Mouse (Mus musculus) myocyte (in vitro differentiated cells): Measurements from ENCODE around the gene Plcb1.

Source experiments
- E2F4 ChIP-seq: IDR thresholded peaks from one replicate; pipeline ENCODE4 v1.6.1; 2011; ENCODE audit warnings: mild to moderate bottlenecking, control low read depth, moderate library complexity; ENCODE audit not compliant: insufficient read depth
- MAX ChIP-seq: IDR thresholded peaks from one replicate; pipeline ENCODE4 v1.6.1; 2011; ENCODE audit warnings: low read depth, mild to moderate bottlenecking, control low read depth
- MYOD1 ChIP-seq, 3 experiments: IDR thresholded peaks; one replicate each; pipeline ENCODE4 v1.6.1; 2011; ENCODE audit warnings: control low read depth in 2 of 3, low read depth in 2 of 3, mild to moderate bottlenecking in 2 of 3, moderate library complexity in 1 of 3; ENCODE audit not compliant: insufficient read length in 2 of 3, control insufficient read depth in 1 of 3
- MYOG ChIP-seq, 3 experiments: IDR thresholded peaks; one replicate each; pipeline ENCODE4 v1.6.1; 2011; ENCODE audit warnings: control low read depth in 2 of 3, low read depth in 2 of 3, mild to moderate bottlenecking in 2 of 3; ENCODE audit not compliant: insufficient read length in 2 of 3, control insufficient read depth in 1 of 3, insufficient read depth in 1 of 3
- POLR2A ChIP-seq: IDR thresholded peaks from one replicate; pipeline ENCODE4 v1.6.1; 2011; ENCODE audit warnings: low read depth, mild to moderate bottlenecking, control low read depth, moderate library complexity; ENCODE audit not compliant: insufficient read length
- POLR2AphosphoS2 ChIP-seq: IDR thresholded peaks from one replicate; pipeline ENCODE4 v1.6.1; 2011; ENCODE audit warnings: low read depth, control low read depth; ENCODE audit not compliant: insufficient read length
- REST ChIP-seq: IDR thresholded peaks from one replicate; pipeline ENCODE4 v1.6.1; 2011; ENCODE audit warnings: mild to moderate bottlenecking, control low read depth, moderate library complexity; ENCODE audit not compliant: insufficient read depth, insufficient read length
- TCF12 ChIP-seq: IDR thresholded peaks from one replicate; pipeline ENCODE4 v1.6.1; 2011; ENCODE audit warnings: mild to moderate bottlenecking, control low read depth; ENCODE audit not compliant: poor library complexity, insufficient read depth, severe bottlenecking
- USF1 ChIP-seq: IDR thresholded peaks from one replicate; pipeline ENCODE4 v1.6.1; 2011; ENCODE audit warnings: low read depth, mild to moderate bottlenecking, control low read depth, moderate library complexity

DNA sequence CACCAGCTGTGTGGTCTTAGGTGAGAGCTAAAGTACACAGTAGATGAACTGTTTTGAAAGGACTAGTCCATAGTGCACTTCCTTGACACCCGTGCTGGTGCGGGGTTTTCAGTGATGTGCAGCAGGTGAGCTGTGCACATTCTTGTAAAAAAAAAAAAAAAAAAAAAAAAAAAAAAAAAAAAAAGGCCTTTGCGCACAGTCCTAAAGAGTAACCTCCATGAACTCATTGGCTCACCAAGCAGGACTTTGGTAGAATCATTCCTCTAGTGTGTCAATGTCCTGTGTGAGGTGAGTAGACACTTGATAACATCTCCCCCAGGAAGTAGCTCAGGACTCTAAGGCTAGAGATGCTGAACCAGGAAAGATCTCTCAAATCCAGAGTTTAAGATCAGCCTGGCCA, 653.2 kb downstream of the Plcb1 start:
- TF ChIP-seq USF1 (no peak), MAX (no peak), POLR2AphosphoS2 (no peak), REST (no peak), POLR2A (no peak), TCF12 (no peak), MYOG (IDR thresholded peaks at IDR 0.05; ENCODE audit: control insufficient read depth in 1 of 3, insufficient read depth in 1 of 3, insufficient read length in 2 of 3, low read depth in 2 of 3) (no peak), E2F4 (no peak), MYOD1 (IDR thresholded peaks at IDR 0.05; ENCODE audit: control insufficient read depth in 1 of 3, insufficient read length in 2 of 3, low read depth in 2 of 3) (no peak)
